Mouse (Mus musculus) adrenal gland, postnatal 36 days (tissue): ENCODE data around the gene Dhodh. TPM values are rescaled to one million over a fixed set of nuclear protein-coding genes. Genes with fewer than 3 reads are reported as not detected.

Source experiments
- DNase-seq, 2 experiments: peaks; one replicate each; pipeline ENCODE4 v3.0.0; 2021; ENCODE audit warnings: mixed read lengths in 1 of 2
- total RNA-seq, 2 experiments: library from RNA; stranded (reverse); gene quantifications; 2 replicates each; pipeline ENCODE4 v1.2.3; 2021

Dhodh gene
- total RNA-seq, 2 experiments from 2014 or later = 20.3 to 25.7 TPM

GRCm38 (mm10) chr8:109586972-109587504, 21.4 kb downstream of the Dhodh start:
- no peak for DNase-seq

- DNase-seq = peak in 1 of 2 experiments; percentile 24
These were observed 22.8 kb downstream of the Dhodh start for GRCm38 (mm10) chr8:109585652-109586051.

- no peak for DNase-seq
These were observed 23.6 kb downstream of the Dhodh start for GRCm38 (mm10) chr8:109584830-109585229.

- DNase-seq = no peak
These were observed 24.2 kb downstream of the Dhodh start for GRCm38 (mm10) chr8:109584293-109584692.

- DNase-seq = peak; percentile 17 to 43
These were observed 29.6 kb downstream of the Dhodh start, which contains the start of gene Hp for GRCm38 (mm10) chr8:109578900-109579301. Hp (minus strand) TSS chr8:109579172.

- DNase-seq = no peak
These were observed 32.2 kb downstream of the Dhodh start for GRCm38 (mm10) chr8:109576311-109576710.

- DNase-seq = no peak
These were observed 37.3 kb downstream of the Dhodh start for GRCm38 (mm10) chr8:109571139-109571538.

- DNase-seq = peak; percentile 97 to 99
These were observed 42.8 kb downstream of the Dhodh start, which contains the start of the genes Dhx38 and Txnl4b for GRCm38 (mm10) chr8:109565498-109566333. Dhx38 (minus strand) TSS chr8:109565861. Txnl4b (plus strand) TSS chr8:109565892.

- DNase-seq = no peak
These were observed 43.7 kb downstream of the Dhodh start for GRCm38 (mm10) chr8:109564766-109565165.

- no peak for DNase-seq
These were observed 44.6 kb downstream of the Dhodh start for GRCm38 (mm10) chr8:109563881-109564280.

- peak in 1 of 2 experiments; percentile 38 for DNase-seq
These were observed 56.8 kb downstream of the Dhodh start for GRCm38 (mm10) chr8:109551663-109552062.

- DNase-seq = no peak
These were observed 64.4 kb downstream of the Dhodh start for GRCm38 (mm10) chr8:109544049-109544448.

GRCm38 (mm10) chr8:109542748-109543519, 65.5 kb downstream of the Dhodh start:
- no peak for DNase-seq

GRCm38 (mm10) chr8:109542165-109542564, 66.3 kb downstream of the Dhodh start:
- DNase-seq = no peak

Other genes starting within 250 kb of the Dhodh start
- not detected for gene Pmfbp1, start 114.6 kb downstream of the Dhodh start, total RNA-seq
- gene Dhx38, start 42.8 kb downstream of the Dhodh start, total RNA-seq = 10 to 100 TPM; 22.7 to 24.8 TPM
- 10 to 100 TPM in 1 of 2 experiments, 1 to 10 TPM in 1; 9.4 to 11.0 TPM for gene Txnl4b, start 42.8 kb downstream of the Dhodh start, total RNA-seq
- 100 to 1,000 TPM in 1 of 2 experiments, 10 to 100 TPM in 1; 71.7 to 252 TPM for gene Hp, start 29.5 kb downstream of the Dhodh start, total RNA-seq
- gene Pkd1l3, start 5.8 kb upstream of the Dhodh start, total RNA-seq = under 1 TPM; 0.23 to 0.33 TPM
- 10 to 100 TPM; 85.7 to 89.3 TPM for gene Ist1, start 84.6 kb upstream of the Dhodh start, total RNA-seq
- gene Zfp821, start 96.9 kb upstream of the Dhodh start, total RNA-seq = 10 to 100 TPM in 1 of 2 experiments, 1 to 10 TPM in 1; 9.9 to 10.9 TPM
- gene Atxn1l, start 129.1 kb upstream of the Dhodh start, total RNA-seq = 10 to 100 TPM; 39.2 to 50.2 TPM
- gene Ap1g1, start 169.9 kb upstream of the Dhodh start, total RNA-seq = 10 to 100 TPM; 86.6 to 96.0 TPM